Mouse (Mus musculus): ENCODE measurements around the gene Ms4a3.

DNA sequence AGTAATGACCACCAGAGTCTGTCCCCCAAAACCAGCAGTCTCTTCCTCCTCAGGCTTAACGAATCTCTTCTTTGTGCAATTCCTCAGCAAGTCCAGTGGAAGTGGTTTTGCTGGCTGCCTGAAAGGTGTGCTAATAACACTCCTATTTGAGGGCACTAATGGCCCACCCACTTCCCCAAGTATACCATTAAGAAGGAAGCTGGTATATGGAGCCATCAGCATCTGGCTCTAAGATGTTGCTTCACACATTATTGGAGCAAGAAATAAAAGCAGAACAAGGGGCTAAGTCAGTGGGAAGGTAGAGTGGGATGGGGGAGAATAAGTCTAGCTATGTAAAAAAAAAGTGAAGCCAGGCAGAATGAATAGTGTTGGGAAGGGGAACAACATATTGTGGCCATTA lies at the start of gene Ms4a3:
- TF ChIP-seq POLR2AphosphoS2 (IDR thresholded peaks at IDR 0.05; ENCODE audit: insufficient read length, low read depth): no peak
- TF ChIP-seq USF1 (IDR thresholded peaks at IDR 0.05; ENCODE audit: low read depth): no peak
- TF ChIP-seq E2F4 (IDR thresholded peaks at IDR 0.05; ENCODE audit: insufficient read depth): no peak
- TF ChIP-seq POLR2A (IDR thresholded peaks at IDR 0.05; ENCODE audit: insufficient read length, low read depth): no peak

All from myocyte (in vitro differentiated cells).